32 mouse cellular contexts compared by ENCODE assay signal in the genomic region with DNA sequence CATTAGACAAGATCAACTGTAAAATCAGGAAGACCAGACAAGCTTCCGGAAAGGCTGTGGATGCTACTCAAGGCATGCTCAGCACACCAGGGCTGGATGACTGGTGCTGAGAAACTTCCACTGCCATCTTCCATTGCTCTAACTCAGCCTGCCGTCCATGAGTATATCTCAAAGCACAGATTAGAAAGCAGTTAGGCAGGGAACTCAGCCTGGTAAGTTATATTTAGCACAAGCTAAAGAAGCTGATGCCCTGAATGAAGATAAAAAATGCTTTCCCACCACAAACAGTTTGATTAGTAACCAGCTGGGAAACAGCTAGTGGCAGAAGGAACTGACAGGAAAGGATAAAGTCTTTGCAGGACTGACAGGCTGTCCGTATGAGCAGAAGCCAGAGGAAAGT. TPM values are rescaled to one million over a fixed set of nuclear protein-coding genes. Genes with fewer than 3 reads are reported as not detected.
DNase-seq lines count a peak whose midpoint lies in the region; ATAC-seq and TF ChIP-seq lines count a peak whose summit lies in the region.
"Had no signal": no experiment of that assay in that cellular context is flagged by ENCODE, and none has a peak within 500 bp of the region (broad histone marks: within the 10 kb centered on the region; RNA-seq: fewer than 3 reads in every experiment).

No protein-coding gene starts in this region.

- TF ChIP-seq CTCF in heart, postnatal 0 days (IDR thresholded peaks at IDR 0.05; ENCODE audit: low read depth) = no peak

- whole genome bisulfite sequencing in heart, embryonic 12.5 days = 30% methylated on average over 3 of the region's 3 CpGs
- WGBS in heart, postnatal 0 days = 30% methylated on average over 3 of the region's 3 CpGs
- 91% methylated on average over 3 of the region's 3 CpGs for WGBS in midbrain, embryonic 11.5 days

- H3K4me2 ChIP-seq in heart, embryonic 12.5 days = 0 out of 2 replicates have a peak overlapping the region, but pooled peaks have one; percentile 4
- no peak overlapping the region for H3K4me2 ChIP-seq in heart, postnatal 0 days (ENCODE audit: low read depth, low read length)
- no peak overlapping the region for H3K4me2 ChIP-seq in midbrain, embryonic 11.5 days
- H3K4me2 ChIP-seq: embryonic facial prominence, embryonic 12.5 days; forebrain, embryonic 15.5 days; hindbrain, embryonic 15.5 days; midbrain, embryonic 15.5 days; neural tube, embryonic 15.5 days had no signal

- no peaks in the 10 kb centered on the region for H3K9me3 ChIP-seq in heart, embryonic 12.5 days (replicated peaks)
- H3K9me3 ChIP-seq in heart, postnatal 0 days (replicated peaks; ENCODE audit: control insufficient read depth, low read length) = no peaks in the 10 kb centered on the region
- H3K9me3 ChIP-seq in midbrain, embryonic 11.5 days (ENCODE audit: control insufficient read depth, low read length) = no peaks in the 10 kb centered on the region
- H3K9me3 ChIP-seq: embryonic facial prominence, embryonic 12.5 days; forebrain, embryonic 15.5 days; hindbrain, embryonic 10.5 days; hindbrain, embryonic 15.5 days; midbrain, embryonic 15.5 days; neural tube, embryonic 15.5 days had no signal

- no peak overlapping the region for H3K9ac ChIP-seq in heart, embryonic 12.5 days
- no peak overlapping the region for H3K9ac ChIP-seq in heart, postnatal 0 days (replicated peaks; ENCODE audit: low read depth, low read length)
- no peak overlapping the region for H3K9ac ChIP-seq in midbrain, embryonic 11.5 days (ENCODE audit: low read length)
- H3K9ac ChIP-seq: embryonic facial prominence, embryonic 12.5 days; forebrain, embryonic 15.5 days; hindbrain, embryonic 15.5 days; midbrain, embryonic 15.5 days; neural tube, embryonic 15.5 days had no signal

- no peak for ATAC-seq in heart, embryonic 12.5 days (ENCODE audit: insufficient number of reproducible peaks, low FRiP score)
- no peak for ATAC-seq in heart, postnatal 0 days (ENCODE audit: insufficient read depth, low read depth)
- peak; percentile 71 for ATAC-seq in megakaryocyte-erythroid progenitor cell, adult 5-6 weeks (replicated peaks; ENCODE audit: low FRiP score, low TSS enrichment, poor library complexity, severe bottlenecking)
- no peak for ATAC-seq in midbrain, embryonic 11.5 days (ENCODE audit: low FRiP score)
- ATAC-seq: forebrain, embryonic 15.5 days; inflammation-experienced regulatory T-cells, adult 6 months; lung, postnatal 0 days; midbrain, embryonic 15.5 days; Patski had no signal

- H3K36me3 ChIP-seq in heart, embryonic 12.5 days = peaks cover 67% of the 10 kb centered on the region
- H3K36me3 ChIP-seq in heart, postnatal 0 days (replicated peaks; ENCODE audit: control insufficient read depth, insufficient read depth, low read length) = peaks cover 71% of the 10 kb centered on the region
- peaks cover 11% of the 10 kb centered on the region; the same call in 1 of the 2 replicates for H3K36me3 ChIP-seq in midbrain, embryonic 11.5 days (ENCODE audit: control insufficient read depth, insufficient read depth, low read length)
- H3K36me3 ChIP-seq: hindbrain, embryonic 15.5 days; midbrain, embryonic 15.5 days; neural tube, embryonic 15.5 days had no signal

- no peaks in the 10 kb centered on the region for H3K27me3 ChIP-seq in heart, embryonic 12.5 days (replicated peaks)
- no peaks in the 10 kb centered on the region for H3K27me3 ChIP-seq in heart, postnatal 0 days (ENCODE audit: control insufficient read depth, insufficient read depth, low read length)
- H3K27me3 ChIP-seq in midbrain, embryonic 11.5 days (ENCODE audit: control insufficient read depth, insufficient read depth, low read length) = no peaks in the 10 kb centered on the region
- H3K27me3 ChIP-seq: embryonic facial prominence, embryonic 12.5 days; forebrain, embryonic 15.5 days; hindbrain, embryonic 15.5 days; midbrain, embryonic 15.5 days; neural tube, embryonic 15.5 days; Patski had no signal

- H3K4me3 ChIP-seq in heart, embryonic 12.5 days = no peak overlapping the region
- H3K4me3 ChIP-seq in heart, postnatal 0 days (ENCODE audit: low read depth, low read length) = no peak overlapping the region
- H3K4me3 ChIP-seq in midbrain, embryonic 11.5 days (ENCODE audit: low read depth, low read length) = no peak overlapping the region
- H3K4me3 ChIP-seq: embryonic facial prominence, embryonic 12.5 days; forebrain, embryonic 15.5 days; gastrocnemius, adult 2 months; hindbrain, embryonic 10.5 days; hindbrain, embryonic 15.5 days; midbrain, embryonic 15.5 days; neural tube, embryonic 15.5 days had no signal

- H3K27ac ChIP-seq in heart, embryonic 12.5 days (ENCODE audit: poor library complexity, severe bottlenecking) = peak overlapping the region; percentile 65
- H3K27ac ChIP-seq in heart, postnatal 0 days (ENCODE audit: low read depth) = peak overlapping the region; percentile 38; the same call in 1 of the 2 replicates
- H3K27ac ChIP-seq in midbrain, embryonic 11.5 days (ENCODE audit: low read depth, low read length) = no peak overlapping the region
- H3K27ac ChIP-seq: embryonic facial prominence, embryonic 12.5 days; forebrain, embryonic 15.5 days; gastrocnemius, adult 2 months; hindbrain, embryonic 10.5 days; hindbrain, embryonic 15.5 days; midbrain, embryonic 15.5 days; neural tube, embryonic 15.5 days had no signal

- peaks cover 25% of the 10 kb centered on the region for H3K4me1 ChIP-seq in heart, embryonic 12.5 days (replicated peaks)
- no peaks in the 10 kb centered on the region; the same call in 1 of the 2 replicates for H3K4me1 ChIP-seq in heart, postnatal 0 days (ENCODE audit: control insufficient read depth, insufficient read depth)
- peaks cover 5% of the 10 kb centered on the region; the same call in 1 of the 2 replicates for H3K4me1 ChIP-seq in midbrain, embryonic 11.5 days (ENCODE audit: control insufficient read depth, insufficient read depth, low read length)

- TF ChIP-seq EP300 in heart, postnatal 0 days (IDR thresholded peaks at IDR 0.05; ENCODE audit: low read depth) = no peak

- no peak for DNase-seq in heart, adult 8-10 months (ENCODE audit: low spot score)
- DNase-seq in heart, postnatal 0 days (ENCODE audit: low spot score) = no peak
- DNase-seq in heart, adult 18-20 months = no peak
- DNase-seq in MN1 (ENCODE audit: low spot score) = peak; percentile 40
- DNase-seq in midbrain, embryonic 11.5 days (ENCODE audit: low spot score, missing footprints) = no peak
- DNase-seq: adrenal gland, postnatal 10 days; B cell, adult 2 months; cerebellum, adult 11 months; cerebellum, adult 9-10 months; cerebellum, postnatal 36 days; embryo, embryonic 11 days; gastrocnemius, adult 2 months; gastrocnemius, postnatal 36 days; kidney, adult 11 months; kidney, postnatal 25 days; liver; lung, adult 18-20 months; lung, postnatal 4 days; retina, postnatal 1 day; right cerebral cortex, postnatal 14 days; thymus, postnatal 14 days had no signal

RNA-seq across cellular contexts. Expression of gene Kif23, which starts 5.5 kb away (rescaled TPM):
- polyA plus RNA-seq in heart, embryonic 12.5 days (2016; fragmentation: Nextera tagmentation; extraction: Ambion mirVana) = 83.9 and 97.4 TPM in 2 replicates
- total RNA-seq in heart, adult 8-10 months (2022) = 1 to 10 TPM in 3 of 4 experiments, under 1 TPM in 1; 0.56 to 2.3 (median 1.4) TPM
- total RNA-seq in heart, postnatal 0 days (2014; rRNA removed; ENCODE audit: low replicate concordance) = 9.9 and 17.9 TPM in 2 replicates
- polyA plus RNA-seq in heart, postnatal 0 days (2015; fragmentation: Nextera tagmentation; extraction: Ambion mirVana) = 17.2 and 17.6 TPM in 2 replicates
- 1 to 10 TPM; 1.2 to 3.1 TPM for total RNA-seq in heart, adult 18-20 months (2021)
- 54.7 and 95.0 TPM in 2 replicates for total RNA-seq in megakaryocyte-erythroid progenitor cell, adult 5-6 weeks (2014; fragmentation: Nextera tagmentation)
- total RNA-seq in megakaryocyte-erythroid progenitor cell, adult 5-6 weeks (2017) = 59.4 and 67.3 TPM in 2 replicates
- 110 and 120 TPM in 2 replicates for polyA plus RNA-seq in midbrain, embryonic 11.5 days (2014; fragmentation: Nextera tagmentation; extraction: Ambion mirVana)

RNA-seq across cellular contexts. Expression of gene Rplp1, which starts 26.7 kb away (rescaled TPM):
- polyA plus RNA-seq in heart, embryonic 12.5 days (2016; fragmentation: Nextera tagmentation; extraction: Ambion mirVana) = 714 and 736 TPM in 2 replicates
- 1,000 to 10,000 TPM; 1,398 to 1,706 (median 1,515) TPM for total RNA-seq in heart, adult 8-10 months (2022)
- total RNA-seq in heart, postnatal 0 days (2014; rRNA removed; ENCODE audit: low replicate concordance) = 4,531 and 5,254 TPM in 2 replicates
- 891 and 953 TPM in 2 replicates for polyA plus RNA-seq in heart, postnatal 0 days (2015; fragmentation: Nextera tagmentation; extraction: Ambion mirVana)
- 1,000 to 10,000 TPM; 1,497 to 1,660 TPM for total RNA-seq in heart, adult 18-20 months (2021)
- 5,809 and 5,838 TPM in 2 replicates for total RNA-seq in megakaryocyte-erythroid progenitor cell, adult 5-6 weeks (2014; fragmentation: Nextera tagmentation)
- 6,867 and 6,903 TPM in 2 replicates for total RNA-seq in megakaryocyte-erythroid progenitor cell, adult 5-6 weeks (2017)
- polyA plus RNA-seq in midbrain, embryonic 11.5 days (2014; fragmentation: Nextera tagmentation; extraction: Ambion mirVana) = 980 and 1,048 TPM in 2 replicates
